Mouse (Mus musculus): ENCODE measurements around the gene Gpc5. TPM values are rescaled to one million over a fixed set of nuclear protein-coding genes. Genes with fewer than 3 reads are reported as not detected.

The Gpc5 gene
- total and polyA plus RNA-seq, 3 experiments: 0.14 TPM; not detected in 2

GRCm38 (mm10) chr14:115444789-115445770 is 353.1 kb downstream of the Gpc5 start:
- peaks cover 3% of the 10 kb centered on the region for H3K9me3 ChIP-seq (replicated peaks; ENCODE audit: low read length)
- H3K9ac ChIP-seq (ENCODE audit: insufficient read depth, low read depth): no peak overlapping the region
- H3K4me1 ChIP-seq (ENCODE audit: control insufficient read depth in 1 of 2, insufficient read depth in 2 of 2): peaks cover 0 to 2% of the 10 kb centered on the region in 2 experiments; a peak in 1 of 4 replicates
- in situ Hi-C loops (cut with MboI; ENCODE audit: low pct_ligation_motif_present, low pct_unique_long_range_greater_than_20kb, low sequenced_read_pairs): no loop called here
- TF ChIP-seq SIN3A (IDR thresholded peaks at IDR 0.05; ENCODE audit: low read length) (no peak), ZKSCAN1 (IDR thresholded peaks at IDR 0.05; ENCODE audit: borderline replicate concordance, low read depth, low read length) (no peak), MAFK (IDR thresholded peaks at IDR 0.05; ENCODE audit: insufficient replicate concordance, low read length) (no peak)
- H3K4me3 ChIP-seq (replicated peaks in 1 of 3; ENCODE audit: low read depth in 2 of 3, low read length in 2 of 3, poor library complexity in 1 of 3): no peak overlapping the region
- DNase-seq (ENCODE audit: extremely low read depth): no peak
- no peaks in the 10 kb centered on the region for H3K27me3 ChIP-seq (replicated peaks)
- H3K27ac ChIP-seq (ENCODE audit: insufficient read depth, low read depth): no peak overlapping the region
- H3K36me3 ChIP-seq (replicated peaks in 1 of 2; ENCODE audit: control insufficient read depth in 1 of 2, insufficient read depth in 1 of 2, low read length in 1 of 2): no peaks in the 10 kb centered on the region
- dilution Hi-C loops (cut with MboI; ENCODE audit: extremely low pct_ligation_motif_present, extremely low pct_unique_long_range_greater_than_20kb, low sequenced_read_pairs): no loop called here
- H3K79me2 ChIP-seq (replicated peaks; ENCODE audit: control insufficient read depth, extremely low read depth, insufficient read depth, poor library complexity, severe bottlenecking): no peaks in the 10 kb centered on the region
- no peak overlapping the region for H3K4me2 ChIP-seq (ENCODE audit: insufficient read depth, low read depth, poor library complexity, severe bottlenecking)

GRCm38 (mm10) chr14:115450938-115451337 is 358.9 kb downstream of the Gpc5 start:
- peaks cover 3% of the 10 kb centered on the region for H3K9me3 ChIP-seq (replicated peaks; ENCODE audit: low read length)

GRCm38 (mm10) chr14:115467960-115468359 is 375.9 kb downstream of the Gpc5 start:
- dilution Hi-C loops (cut with MboI; ENCODE audit: extremely low pct_ligation_motif_present, extremely low pct_unique_long_range_greater_than_20kb, low sequenced_read_pairs): no loop called here

More at GRCm38 (mm10) chr14:115450938-115451337, 358.9 kb downstream of the Gpc5 start:
- in situ Hi-C loops (cut with MboI; ENCODE audit: low pct_ligation_motif_present, low pct_unique_long_range_greater_than_20kb, low sequenced_read_pairs) (no loop called here), dilution Hi-C loops (cut with MboI; ENCODE audit: extremely low pct_ligation_motif_present, extremely low pct_unique_long_range_greater_than_20kb, low sequenced_read_pairs) (no loop called here)
- no peaks in the 10 kb centered on the region for H3K27me3 ChIP-seq (replicated peaks)
- TF ChIP-seq MAFK (IDR thresholded peaks at IDR 0.05; ENCODE audit: insufficient replicate concordance, low read length) (no peak), RAD21 (IDR thresholded peaks at IDR 0.05; ENCODE audit: low read depth, low read length) (peak; percentile 29), PAX5 (IDR thresholded peaks at IDR 0.05; ENCODE audit: low read length) (no peak), CHD2 (IDR thresholded peaks at IDR 0.05; ENCODE audit: low read length) (no peak), CTCF (conservative IDR thresholded peaks at IDR 0.05 in 1 of 2, IDR thresholded peaks at IDR 0.05 in 1 of 2; ENCODE audit: low read depth in 2 of 2, low read length in 2 of 2) (peak in 1 of 2 experiments; percentile 21; a peak in 1 of 4 replicates), SMC3 (IDR thresholded peaks at IDR 0.05; ENCODE audit: low read depth, low read length) (0 out of 2 replicates have a peak, but pooled peaks have one; percentile 3)
- H3K9ac ChIP-seq (ENCODE audit: insufficient read depth, low read depth): no peak overlapping the region
- H3K4me3 ChIP-seq (replicated peaks in 1 of 3; ENCODE audit: low read depth in 2 of 3, low read length in 2 of 3, poor library complexity in 1 of 3): no peak overlapping the region
- H3K27ac ChIP-seq (ENCODE audit: insufficient read depth, low read depth): no peak overlapping the region
- peaks cover 0 to 3% of the 10 kb centered on the region in 2 experiments; a peak in 1 of 4 replicates for H3K4me1 ChIP-seq (ENCODE audit: control insufficient read depth in 1 of 2, insufficient read depth in 2 of 2)
- no peaks in the 10 kb centered on the region for H3K79me2 ChIP-seq (replicated peaks; ENCODE audit: control insufficient read depth, extremely low read depth, insufficient read depth, poor library complexity, severe bottlenecking)
- no peak overlapping the region for H3K4me2 ChIP-seq (ENCODE audit: insufficient read depth, low read depth, poor library complexity, severe bottlenecking)
- H3K36me3 ChIP-seq (replicated peaks in 1 of 2; ENCODE audit: control insufficient read depth in 1 of 2, insufficient read depth in 1 of 2, low read length in 1 of 2): no peaks in the 10 kb centered on the region
- peak; percentile 6 for DNase-seq (ENCODE audit: extremely low read depth)

More at GRCm38 (mm10) chr14:115467960-115468359, 375.9 kb downstream of the Gpc5 start:
- Histone ChIP-seq H3K4me3 (replicated peaks in 1 of 3; ENCODE audit: low read depth in 2 of 3, low read length in 2 of 3, poor library complexity in 1 of 3) (no peak overlapping the region), H3K27me3 (replicated peaks) (no peaks in the 10 kb centered on the region), H3K36me3 (replicated peaks in 1 of 2; ENCODE audit: control insufficient read depth in 1 of 2, insufficient read depth in 1 of 2, low read length in 1 of 2) (no peaks in the 10 kb centered on the region), H3K79me2 (replicated peaks; ENCODE audit: control insufficient read depth, extremely low read depth, insufficient read depth, poor library complexity, severe bottlenecking) (no peaks in the 10 kb centered on the region), H3K9me3 (replicated peaks; ENCODE audit: low read length) (peaks cover 7% of the 10 kb centered on the region), H3K4me1 (ENCODE audit: control insufficient read depth in 1 of 2, insufficient read depth in 2 of 2) (no peaks in the 10 kb centered on the region), H3K27ac (ENCODE audit: insufficient read depth, low read depth) (no peak overlapping the region), H3K9ac (ENCODE audit: insufficient read depth, low read depth) (no peak overlapping the region), H3K4me2 (ENCODE audit: insufficient read depth, low read depth, poor library complexity, severe bottlenecking) (no peak overlapping the region)
- in situ Hi-C loops (cut with MboI; ENCODE audit: low pct_ligation_motif_present, low pct_unique_long_range_greater_than_20kb, low sequenced_read_pairs): no loop called here
- DNase-seq (ENCODE audit: extremely low read depth): peak; percentile 29
- TF ChIP-seq MYC (IDR thresholded peaks at IDR 0.05; ENCODE audit: low read depth, low read length) (no peak), CTCF (conservative IDR thresholded peaks at IDR 0.05 in 1 of 2, IDR thresholded peaks at IDR 0.05 in 1 of 2; ENCODE audit: low read depth in 2 of 2, low read length in 2 of 2) (peak in 1 of 2 experiments; percentile 28; a peak in 2 of 4 replicates), ZNF384 (IDR thresholded peaks at IDR 0.05; ENCODE audit: low read depth, low read length) (peak; percentile 37; the same call in 1 of the 2 replicates)

All from CH12.LX (cell line).